Mouse (Mus musculus) MN1 (cell line): Measurements from ENCODE around the gene Cryba2.

ENCODE experiments used
- DNase-seq: peaks from one replicate; pipeline ENCODE4 v3.0.0-alpha.2; 2016; ENCODE audit warnings: low spot score

Cryba2 gene

GRCm38 (mm10) chr1:74884196-74885141 is 8.5 kb downstream of the Cryba2 start:
- no peak for DNase-seq

GRCm38 (mm10) chr1:74883441-74883840 is 9.5 kb downstream of the Cryba2 start:
- DNase-seq = no peak

GRCm38 (mm10) chr1:74882828-74883227 is 10.1 kb downstream of the Cryba2 start:
- DNase-seq = no peak

- no peak for DNase-seq
Observed at GRCm38 (mm10) chr1:74882055-74882734, 10.7 kb downstream of the Cryba2 start.

- peak; percentile 84 for DNase-seq
Observed at GRCm38 (mm10) chr1:74880785-74881360, 12.1 kb downstream of the Cryba2 start.

- no peak for DNase-seq
Observed at GRCm38 (mm10) chr1:74877199-74877598, 15.7 kb downstream of the Cryba2 start.

GRCm38 (mm10) chr1:74872218-74872617 is 20.7 kb downstream of the Cryba2 start:
- no peak for DNase-seq

- DNase-seq = no peak
Observed at GRCm38 (mm10) chr1:74861783-74862182, 31.2 kb downstream of the Cryba2 start.

- peak; percentile 78 for DNase-seq
Observed at GRCm38 (mm10) chr1:74859223-74859984, 33.5 kb downstream of the Cryba2 start.

GRCm38 (mm10) chr1:74858805-74859204 is 34.1 kb downstream of the Cryba2 start:
- peak; percentile 61 for DNase-seq

GRCm38 (mm10) chr1:74858171-74858719 is 34.7 kb downstream of the Cryba2 start:
- DNase-seq = peak; percentile 95

GRCm38 (mm10) chr1:74857677-74858076 is 35.3 kb downstream of the Cryba2 start:
- peak; percentile 30 for DNase-seq

- peak; percentile 15 for DNase-seq
Observed at GRCm38 (mm10) chr1:74857201-74857600, 35.7 kb downstream of the Cryba2 start.

- peak; percentile 67 for DNase-seq
Observed at GRCm38 (mm10) chr1:74856791-74857190, 36.2 kb downstream of the Cryba2 start.

- DNase-seq = no peak
Observed at GRCm38 (mm10) chr1:74856439-74856720, 36.6 kb downstream of the Cryba2 start.

- peak; percentile 58 for DNase-seq
Observed at GRCm38 (mm10) chr1:74855651-74856438, 37.1 kb downstream of the Cryba2 start.

- peak; percentile 53 for DNase-seq
Observed at GRCm38 (mm10) chr1:74855156-74855555, 37.8 kb downstream of the Cryba2 start.

GRCm38 (mm10) chr1:74854306-74855056 is 38.5 kb downstream of the Cryba2 start, which contains the start of gene Cdk5r2:
Gene Cdk5r2 (plus strand): TSS chr1:74854934.
- DNase-seq = peak; percentile 98

- no peak for DNase-seq
Observed at GRCm38 (mm10) chr1:74851001-74851775, 41.8 kb downstream of the Cryba2 start.
